Mouse (Mus musculus): ENCODE measurements at regions not wholly inside any gene's neighbourhood (a gene's known extent, or its start where the extent isn't known, plus 50 kb on each side); places are given as distances from the start of the nearest gene placed in this dataset.

- no peak for TF ChIP-seq MXI1 (IDR thresholded peaks at IDR 0.05; ENCODE audit: low read depth, low read length)
- TF ChIP-seq NELFE (IDR thresholded peaks at IDR 0.05; ENCODE audit: low read depth, low read length): no peak
- no peak for TF ChIP-seq CHD1 (IDR thresholded peaks at IDR 0.05; ENCODE audit: low read depth, low read length)
- no peak for TF ChIP-seq GABPA (IDR thresholded peaks at IDR 0.05; ENCODE audit: low read depth, low read length)
- Histone ChIP-seq H3K36me3 (ENCODE audit: control insufficient read depth in 1 of 2, insufficient read depth in 2 of 2, low read length in 2 of 2) (no peaks in the 10 kb centered on the region), H3K27me3 (ENCODE audit: control insufficient read depth in 1 of 2, insufficient read depth in 2 of 2, low read length in 2 of 2) (no peaks in the 10 kb centered on the region), H3K9me3 (replicated peaks; ENCODE audit: insufficient read depth, low read length) (no peaks in the 10 kb centered on the region), H3K27ac (ENCODE audit: control insufficient read depth, low read depth, low read length) (no peak overlapping the region), H3K4me3 (ENCODE audit: control insufficient read depth in 1 of 2, insufficient read depth in 1 of 2, low read depth in 2 of 2, low read length in 2 of 2) (no peak overlapping the region), H3K9ac (ENCODE audit: control insufficient read depth, low read depth, low read length, poor library complexity, severe bottlenecking) (no peak overlapping the region), H3K4me1 (ENCODE audit: control insufficient read depth in 1 of 2, insufficient read depth in 2 of 2, low read length in 2 of 2) (no peaks in the 10 kb centered on the region), H3K79me2 (ENCODE audit: control insufficient read depth, insufficient read depth, low read length, poor library complexity) (no peaks in the 10 kb centered on the region)
- DNase-seq (ENCODE audit: low read depth, low spot score): no peak
Measured at GRCm38 (mm10) chr11:64829429-64829828, 149.4 kb upstream of the Elac2 start.

- Histone ChIP-seq H3K36me3 (ENCODE audit: control insufficient read depth in 1 of 2, insufficient read depth in 2 of 2, low read length in 2 of 2) (no peaks in the 10 kb centered on the region), H3K4me3 (ENCODE audit: control insufficient read depth in 1 of 2, insufficient read depth in 1 of 2, low read depth in 2 of 2, low read length in 2 of 2) (no peak overlapping the region), H3K27ac (ENCODE audit: control insufficient read depth, low read depth, low read length) (no peak overlapping the region), H3K79me2 (ENCODE audit: control insufficient read depth, insufficient read depth, low read length, poor library complexity) (no peaks in the 10 kb centered on the region), H3K27me3 (ENCODE audit: control insufficient read depth in 1 of 2, insufficient read depth in 2 of 2, low read length in 2 of 2) (no peaks in the 10 kb centered on the region), H3K9me3 (replicated peaks; ENCODE audit: insufficient read depth, low read length) (no peaks in the 10 kb centered on the region), H3K9ac (ENCODE audit: control insufficient read depth, low read depth, low read length, poor library complexity, severe bottlenecking) (no peak overlapping the region), H3K4me1 (ENCODE audit: control insufficient read depth in 1 of 2, insufficient read depth in 2 of 2, low read length in 2 of 2) (no peaks in the 10 kb centered on the region)
- no peak for DNase-seq (ENCODE audit: low read depth, low spot score)
- no peak for TF ChIP-seq CTCF (IDR thresholded peaks at IDR 0.05 in 2 of 3, conservative IDR thresholded peaks at IDR 0.05 in 1 of 3; ENCODE audit: control insufficient read depth in 1 of 3, insufficient read depth in 1 of 3, low read depth in 2 of 3, low read length in 3 of 3, poor library complexity in 1 of 3, severe bottlenecking in 1 of 3)
- no peak for TF ChIP-seq RCOR1 (IDR thresholded peaks at IDR 0.05; ENCODE audit: low read depth, low read length)
- TF ChIP-seq E2F4 (IDR thresholded peaks at IDR 0.05; ENCODE audit: borderline replicate concordance, low read depth, low read length): no peak
- no peak for TF ChIP-seq TAL1 (IDR thresholded peaks at IDR 0.05; ENCODE audit: low read length)
- no peak for TF ChIP-seq MAX (IDR thresholded peaks at IDR 0.05; ENCODE audit: low read length)
- TF ChIP-seq NRF1 (IDR thresholded peaks at IDR 0.05; ENCODE audit: insufficient read depth, low read depth, low read length, poor library complexity, severe bottlenecking): no peak
- no peak for TF ChIP-seq MYB (IDR thresholded peaks at IDR 0.05; ENCODE audit: low read depth, low read length)
- TF ChIP-seq TCF12 (IDR thresholded peaks at IDR 0.05; ENCODE audit: low read depth, low read length): no peak
- TF ChIP-seq MAFK (IDR thresholded peaks at IDR 0.05; ENCODE audit: borderline replicate concordance, low read depth, low read length): no peak
- TF ChIP-seq GABPA (IDR thresholded peaks at IDR 0.05; ENCODE audit: low read depth, low read length): no peak
- TF ChIP-seq MAZ (IDR thresholded peaks at IDR 0.05; ENCODE audit: low read depth, low read length): no peak
- TF ChIP-seq SMC3 (IDR thresholded peaks at IDR 0.05; ENCODE audit: low read depth, low read length): no peak
- no peak for TF ChIP-seq ETS1 (IDR thresholded peaks at IDR 0.05; ENCODE audit: low read depth, low read length)
- no peak for TF ChIP-seq ZC3H11A (IDR thresholded peaks at IDR 0.05; ENCODE audit: low read depth, low read length)
- TF ChIP-seq POLR2A (IDR thresholded peaks at IDR 0.05; ENCODE audit: control insufficient read depth in 1 of 2, insufficient read depth in 1 of 2, low read depth in 1 of 2, low read length in 2 of 2, poor library complexity in 1 of 2): no peak
- TF ChIP-seq GATA1 (IDR thresholded peaks at IDR 0.05; ENCODE audit: low read depth, low read length): no peak
- no peak for TF ChIP-seq USF1 (IDR thresholded peaks at IDR 0.05; ENCODE audit: low read depth, low read length)
Measured at GRCm38 (mm10) chr11:64832453-64832852, 146.4 kb upstream of the Elac2 start.

All from MEL (cell line).